Mouse (Mus musculus): ENCODE measurements around the gene Olfr71.

The Olfr71 gene

GRCm38 (mm10) chr4:43656339-43657109, 53.5 kb downstream of the Olfr71 start, which contains the start of gene Hint2:
Gene Hint2 (minus strand): TSS chr4:43656466.
- DNase-seq (ENCODE audit: low spot score in 2 of 2), result peak; percentile 95 to 96

DNA sequence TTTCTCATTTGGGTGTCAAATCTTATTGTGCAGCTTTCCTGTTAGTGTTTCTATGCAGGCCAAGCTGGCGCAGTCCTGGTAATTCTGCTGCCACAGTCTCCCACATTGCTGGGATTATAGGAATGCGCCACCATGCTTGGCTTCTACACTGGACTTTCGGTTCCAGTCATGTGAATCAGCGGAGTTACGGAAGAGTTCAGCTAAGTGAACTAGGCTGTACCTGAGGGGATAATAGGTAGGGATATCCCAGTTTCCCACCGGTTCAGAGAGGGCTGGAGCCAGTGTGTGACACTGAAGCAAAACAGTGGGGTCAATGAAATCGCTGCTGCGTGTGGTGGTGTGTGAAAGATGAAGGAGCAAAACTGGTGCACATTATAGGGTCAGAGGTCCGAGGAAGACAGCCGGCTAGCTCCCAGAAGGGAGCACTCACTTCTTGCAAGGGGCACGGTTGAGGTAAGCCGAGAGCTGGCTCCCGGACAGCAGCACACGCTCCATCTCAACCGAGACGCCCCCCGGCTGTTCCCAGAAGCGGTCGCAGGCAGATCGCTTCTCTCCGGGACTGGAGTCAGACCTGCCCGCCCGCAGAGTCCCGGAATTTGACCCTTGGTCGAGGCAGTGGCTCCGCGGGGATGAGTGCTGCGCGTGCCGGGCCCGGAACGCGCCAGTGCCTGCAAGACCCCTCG, 54.3 kb downstream of the Olfr71 start:
- DNase-seq (ENCODE audit: low spot score in 2 of 2), result no peak

Measured in left cerebral cortex, adult 9 months (tissue).